ENCODE assay signal across 19 mouse cellular contexts in the genomic region with DNA sequence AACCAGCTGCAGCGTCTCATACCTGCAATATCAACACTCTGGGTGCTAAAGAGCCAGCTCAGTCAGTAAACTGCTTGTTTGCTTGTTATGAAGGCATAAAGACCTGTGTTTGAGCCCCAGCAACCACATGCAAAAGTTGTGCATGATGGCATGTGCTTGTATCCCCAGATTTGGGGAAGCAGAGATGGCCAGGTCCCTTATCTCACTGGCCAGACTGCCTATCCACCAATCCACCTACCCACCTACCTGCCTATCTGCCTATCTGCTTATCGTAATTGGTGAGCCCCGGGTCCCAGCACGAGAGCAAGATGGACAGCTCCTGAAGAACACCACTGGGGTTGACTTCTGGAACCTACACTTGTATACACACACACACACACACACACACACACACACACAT. TPM values are rescaled to one million over a fixed set of nuclear protein-coding genes. Genes with fewer than 3 reads are reported as not detected.
"Had no signal": no experiment of that assay in that cellular context is flagged by ENCODE, and none has a peak within 500 bp of the region (broad histone marks: within the 10 kb centered on the region; RNA-seq: fewer than 3 reads in every experiment).

No protein-coding gene starts in this region.

- H3K36me3 ChIP-seq: limb, embryonic 12.5 days; midbrain, embryonic 15.5 days; neural tube, embryonic 12.5 days had no signal

- H3K9ac ChIP-seq: limb, embryonic 12.5 days; midbrain, embryonic 15.5 days; neural tube, embryonic 12.5 days had no signal

- H3K27me3 ChIP-seq: limb, embryonic 12.5 days; midbrain, embryonic 15.5 days; neural tube, embryonic 12.5 days had no signal

- H3K4me2 ChIP-seq: limb, embryonic 12.5 days; midbrain, embryonic 15.5 days; neural tube, embryonic 12.5 days had no signal

- DNase-seq: kidney, postnatal 25 days; layer of hippocampus, adult 9-11 months; lung, adult 2 months; lung, postnatal 36 days; right cerebral cortex, postnatal 4 days; spleen, adult 18-20 months; thymus, adult 18-20 months; thymus, postnatal 14 days had no signal

- ATAC-seq: lung, postnatal 0 days; midbrain, embryonic 15.5 days had no signal

- H3K4me3 ChIP-seq: limb, embryonic 12.5 days; midbrain, embryonic 15.5 days; neural tube, embryonic 12.5 days had no signal

- H3K9me3 ChIP-seq: limb, embryonic 12.5 days; midbrain, embryonic 15.5 days; neural tube, embryonic 12.5 days had no signal

- H3K27ac ChIP-seq: limb, embryonic 12.5 days; midbrain, embryonic 15.5 days; neural tube, embryonic 12.5 days had no signal

RNA-seq across cellular contexts. Expression of a gene that starts 1.0 kb away (rescaled TPM):
- total RNA-seq: megakaryocyte progenitor cell, adult 5-6 weeks; monocyte, adult 5-6 weeks; neutrophil, adult 5-6 weeks had no signal

RNA-seq across cellular contexts. Expression of a gene that starts 45.2 kb away (rescaled TPM):
- total RNA-seq: left cerebral cortex, postnatal 36 days; liver, adult 2 months; megakaryocyte progenitor cell, adult 5-6 weeks; neutrophil, adult 5-6 weeks had no signal
- polyA plus RNA-seq: kidney, embryonic 16.5 days; limb, embryonic 12.5 days; liver, adult 2 months; lung, adult 2 months; midbrain, embryonic 15.5 days; neural tube, embryonic 12.5 days; stomach, embryonic 14.5 days had no signal

RNA-seq across cellular contexts. Expression of a gene that starts 59.0 kb away (rescaled TPM):
- total RNA-seq: monocyte, adult 5-6 weeks; neutrophil, adult 5-6 weeks had no signal
